Mouse (Mus musculus) midbrain, postnatal 0 days (tissue): ENCODE measurements around the gene Ipo7. TPM values are rescaled to one million over a fixed set of nuclear protein-coding genes. Genes with fewer than 3 reads are reported as not detected.

ENCODE experiments used
- ATAC-seq: fragments of 200-750 bp; cut with Nextera tagmentation; 2 replicates; pipeline ENCODE4 v1.8.0; 2017; ENCODE audit warnings: moderate number of reproducible peaks, mild to moderate bottlenecking, moderate TSS enrichment, moderate library complexity; ENCODE audit not compliant: low FRiP score
- DNase-seq: peaks from one replicate; pipeline ENCODE4 v3.0.0-alpha.2; 2015; ENCODE audit warnings: low spot score
- H3K27ac ChIP-seq: fragments of 300-500 bp; sonication (generic); 2 replicates; pipeline ENCODE4 v1.5.1; 2014; ENCODE audit warnings: low read depth, mild to moderate bottlenecking, low read length, mixed read lengths
- H3K27me3 ChIP-seq: fragments of 300-500 bp; sonication (generic); 2 replicates; pipeline ENCODE4 v1.6.1; 2014; ENCODE audit warnings: low read length, control low read depth, mixed read lengths; ENCODE audit not compliant: insufficient read depth
- H3K36me3 ChIP-seq: fragments of 300-500 bp; sonication (generic); 2 replicates; pipeline ENCODE4 v1.6.1; 2014; ENCODE audit warnings: low read length, control low read depth, mixed read lengths; ENCODE audit not compliant: insufficient read depth
- H3K4me1 ChIP-seq: fragments of 300-500 bp; sonication (generic); 2 replicates; pipeline ENCODE4 v1.6.1; 2014; ENCODE audit warnings: mild to moderate bottlenecking, control low read depth, antibody characterized with exemption, low read length, mixed read lengths; ENCODE audit not compliant: insufficient read depth
- H3K4me2 ChIP-seq: fragments of 300-500 bp; sonication (generic); 2 replicates; pipeline ENCODE4 v1.6.1; 2014; ENCODE audit warnings: low read depth, mild to moderate bottlenecking, low read length, mixed read lengths; ENCODE audit not compliant: poor library complexity, severe bottlenecking
- H3K4me3 ChIP-seq: fragments of 300-500 bp; sonication (generic); 2 replicates; pipeline ENCODE4 v1.5.1; 2014; ENCODE audit warnings: low read depth, mild to moderate bottlenecking, low read length, moderate library complexity
- H3K9ac ChIP-seq: fragments of 300-500 bp; sonication (generic); replicated peaks from 2 replicates; pipeline ENCODE4 v1.6.1; 2014; ENCODE audit warnings: mild to moderate bottlenecking, low read length, moderate library complexity, mixed read lengths; ENCODE audit not compliant: poor library complexity, severe bottlenecking
- H3K9me3 ChIP-seq: fragments of 300-500 bp; sonication (generic); 2 replicates; pipeline ENCODE4 v1.6.1; 2016; ENCODE audit warnings: low read length, control low read depth
- CTCF ChIP-seq: IDR thresholded peaks from 2 replicates; pipeline ENCODE4 v1.5.1; 2016; ENCODE audit warnings: antibody characterized with exemption, mild to moderate bottlenecking
- WGBS: fragments of 180-500 bp; shearing (Covaris S2); extraction: QIAGEN DNeasy Blood & Tissue Kit; methylation state at CpG from one replicate; pipeline ENCODE4 v1.1.7; 2014; 5-methylcytosine and 5-hydroxymethylcytosine counted together
- polyA plus RNA-seq: library from polyadenylated mRNA; unstranded; fragments of >200 nt; fragmentation: Nextera tagmentation; extraction: Ambion mirVana; gene quantifications from 2 replicates; pipeline ENCODE4 v1.2.1, GENCODE M21; 2015
- total RNA-seq: library from RNA; depleted of rRNA; stranded (reverse); fragments of >200 nt; gene quantifications from 2 replicates; pipeline ENCODE4 v1.2.3, GENCODE M21; 2014

Ipo7 gene
- total and polyA plus RNA-seq, 2 experiments from 2014 or later: 27.5 to 88.2 TPM

- H3K9ac ChIP-seq: peak within 1 kb of the TSS; percentile 98
- H3K36me3 ChIP-seq: no peaks in the 10 kb centered on the region
- 0 out of 2 replicates have a peak, but pooled peaks cover 4% of the 10 kb centered on the region for H3K4me1 ChIP-seq
- DNase-seq (peak; percentile 100), ATAC-seq (peak; percentile 99)
- H3K4me2 ChIP-seq: peak within 1 kb of the TSS; percentile 74
- under 1% methylated on average over 34 of the region's 34 CpGs for WGBS
- peak within 1 kb of the TSS; percentile 82 for H3K4me3 ChIP-seq
- no peaks in the 10 kb centered on the region for H3K9me3 ChIP-seq
- no peaks in the 10 kb centered on the region for H3K27me3 ChIP-seq
- TF ChIP-seq CTCF: peak; percentile 37
- peak within 1 kb of the TSS; percentile 100 for H3K27ac ChIP-seq
Observed at GRCm38 (mm10) chr7:110061199-110061751, 43.2 kb downstream of the Ipo7 start, which contains the start of gene Zfp143. Gene Zfp143, plus strand, starts transcription at chr7:110061217.

GRCm38 (mm10) chr7:110061752-110062273 is 43.7 kb downstream of the Ipo7 start:
- no peaks in the 10 kb centered on the region for H3K36me3 ChIP-seq
- 0 out of 2 replicates have a peak, but pooled peaks have one; percentile 4 for TF ChIP-seq CTCF
- H3K9ac ChIP-seq: peak overlapping the region; percentile 98
- ATAC-seq (peak; percentile 76), DNase-seq (no peak)
- H3K9me3 ChIP-seq: no peaks in the 10 kb centered on the region
- H3K4me1 ChIP-seq: 0 out of 2 replicates have a peak, but pooled peaks cover 4% of the 10 kb centered on the region
- peak overlapping the region; percentile 77 for H3K4me3 ChIP-seq
- H3K27me3 ChIP-seq: no peaks in the 10 kb centered on the region
- H3K4me2 ChIP-seq: peak overlapping the region; percentile 74
- H3K27ac ChIP-seq: peak overlapping the region; percentile 100
- WGBS: 0% methylated on average over 37 of the region's 48 CpGs

GRCm38 (mm10) chr7:110063731-110064130 is 45.7 kb downstream of the Ipo7 start:
- H3K27me3 ChIP-seq: no peaks in the 10 kb centered on the region
- H3K9me3 ChIP-seq: no peaks in the 10 kb centered on the region
- H3K9ac ChIP-seq: no peak overlapping the region
- 0 out of 2 replicates have a peak, but pooled peaks cover 4% of the 10 kb centered on the region for H3K4me1 ChIP-seq
- no peak overlapping the region for H3K4me3 ChIP-seq
- DNase-seq (no peak), ATAC-seq (no peak)
- H3K36me3 ChIP-seq: no peaks in the 10 kb centered on the region
- no peak for TF ChIP-seq CTCF
- WGBS: 97% methylated on average over 9 of the region's 9 CpGs
- no peak overlapping the region for H3K27ac ChIP-seq
- H3K4me2 ChIP-seq: no peak overlapping the region

GRCm38 (mm10) chr7:110069070-110069469 is 51.0 kb downstream of the Ipo7 start:
- DNase-seq (no peak), ATAC-seq (no peak)
- no peaks in the 10 kb centered on the region for H3K4me1 ChIP-seq
- H3K27ac ChIP-seq: no peak overlapping the region
- TF ChIP-seq CTCF: no peak
- H3K36me3 ChIP-seq: peaks cover 14% of the 10 kb centered on the region
- H3K4me2 ChIP-seq: no peak overlapping the region
- H3K9me3 ChIP-seq: no peaks in the 10 kb centered on the region
- H3K9ac ChIP-seq: no peak overlapping the region
- H3K27me3 ChIP-seq: no peaks in the 10 kb centered on the region
- H3K4me3 ChIP-seq: no peak overlapping the region
- WGBS: 83% methylated on average over 2 of the region's 2 CpGs

- no peak overlapping the region for H3K4me2 ChIP-seq
- no peaks in the 10 kb centered on the region for H3K9me3 ChIP-seq
- no peak for ATAC-seq
- 94% methylated on average over 5 of the region's 5 CpGs for WGBS
- no peak overlapping the region for H3K9ac ChIP-seq
- no peak overlapping the region for H3K27ac ChIP-seq
- no peaks in the 10 kb centered on the region for H3K4me1 ChIP-seq
- no peak for DNase-seq
- no peak for TF ChIP-seq CTCF
- no peak overlapping the region for H3K4me3 ChIP-seq
- no peaks in the 10 kb centered on the region for H3K27me3 ChIP-seq
- peaks cover 29% of the 10 kb centered on the region for H3K36me3 ChIP-seq
Observed at GRCm38 (mm10) chr7:110078168-110078567, 60.1 kb downstream of the Ipo7 start.
